Mouse (Mus musculus) CH12.LX (cell line): ENCODE data around the gene Pex7. TPM values are rescaled to one million over a fixed set of nuclear protein-coding genes. Genes with fewer than 3 reads are reported as not detected.

Source experiments
- DNase-seq: peaks from one replicate; pipeline ENCODE4 v3.0.0-alpha.2; 2013; ENCODE audit errors: extremely low read depth
- H3K27ac ChIP-seq: 2 replicates; pipeline ENCODE4 v1.5.1; 2012; ENCODE audit warnings: low read depth, mild to moderate bottlenecking, control low read depth, moderate library complexity; ENCODE audit not compliant: insufficient read depth
- H3K27me3 ChIP-seq: replicated peaks from 2 replicates; pipeline ENCODE3; 2012; ENCODE audit warnings: inconsistent platforms
- H3K36me3 ChIP-seq, 2 experiments: replicated peaks in 1 of 2; 2 replicates each; pipeline versions ENCODE3 to v1.6.1; 2012; ENCODE audit warnings: inconsistent platforms in 1 of 2, low read length in 1 of 2, mild to moderate bottlenecking in 1 of 2, mixed read lengths in 1 of 2, moderate library complexity in 1 of 2; ENCODE audit not compliant: control insufficient read depth in 1 of 2, insufficient read depth in 1 of 2
- H3K4me1 ChIP-seq, 2 experiments: 2 replicates each; pipeline ENCODE4 v1.6.1; 2012; ENCODE audit warnings: inconsistent platforms in 1 of 2, moderate library complexity in 1 of 2; ENCODE audit not compliant: insufficient read depth in 2 of 2, control insufficient read depth in 1 of 2
- H3K4me2 ChIP-seq: 2 replicates; pipeline ENCODE4 v1.6.1; 2012; ENCODE audit warnings: low read depth, mild to moderate bottlenecking, control low read depth; ENCODE audit not compliant: poor library complexity, insufficient read depth, severe bottlenecking
- H3K4me3 ChIP-seq, 3 experiments: fragments of 150-350 bp in 1 of 3; sonication (generic) in 1 of 3; replicated peaks in 1 of 3; 2 replicates each; pipeline versions ENCODE3 to v1.5.1; 2011 to 2012; ENCODE audit warnings: low read depth in 2 of 3, low read length in 2 of 3, mild to moderate bottlenecking in 2 of 3, moderate library complexity in 2 of 3, control low read depth in 1 of 3, improper control_type of control experiment in 1 of 3, inconsistent platforms in 1 of 3, mixed read lengths in 1 of 3; ENCODE audit not compliant: poor library complexity in 1 of 3
- H3K79me2 ChIP-seq: replicated peaks from 2 replicates; pipeline ENCODE4 v1.6.1; 2012; ENCODE audit warnings: mild to moderate bottlenecking, moderate library complexity; ENCODE audit not compliant: control insufficient read depth, poor library complexity, insufficient read depth, severe bottlenecking; ENCODE audit errors: extremely low read depth
- H3K9ac ChIP-seq: 2 replicates; pipeline ENCODE4 v1.6.1; 2012; ENCODE audit warnings: low read depth, mild to moderate bottlenecking, control low read depth, moderate library complexity; ENCODE audit not compliant: insufficient read depth
- H3K9me3 ChIP-seq: replicated peaks from 2 replicates; pipeline ENCODE3; 2012; ENCODE audit warnings: low read length, inconsistent platforms, mixed read lengths
- CHD2 ChIP-seq: IDR thresholded peaks from 2 replicates; pipeline ENCODE4 v1.6.1; 2011; ENCODE audit warnings: low read length, improper control_type of control experiment
- IRF4 ChIP-seq: IDR thresholded peaks from 2 replicates; pipeline ENCODE4 v1.6.1; 2014; ENCODE audit warnings: low read depth, mild to moderate bottlenecking, inconsistent platforms, low read length, improper control_type of control experiment
- MEF2A ChIP-seq: IDR thresholded peaks from 2 replicates; pipeline ENCODE4 v1.6.1; 2014; ENCODE audit warnings: low read depth, mild to moderate bottlenecking, inconsistent platforms, low read length, improper control_type of control experiment, borderline replicate concordance
- MXI1 ChIP-seq: IDR thresholded peaks from 2 replicates; pipeline ENCODE4 v1.6.1; 2011; ENCODE audit warnings: mild to moderate bottlenecking, low read depth, low read length, improper control_type of control experiment
- NELFE ChIP-seq: IDR thresholded peaks from 2 replicates; pipeline ENCODE4 v1.6.1; 2011; ENCODE audit warnings: low read depth, low read length, improper control_type of control experiment
- NRF1 ChIP-seq: IDR thresholded peaks from 2 replicates; pipeline ENCODE4 v1.6.1; 2014; ENCODE audit warnings: low read depth, mild to moderate bottlenecking, inconsistent platforms, low read length, improper control_type of control experiment, moderate library complexity
- SIN3A ChIP-seq: IDR thresholded peaks from 2 replicates; pipeline ENCODE4 v1.6.1; 2012; ENCODE audit warnings: low read length, improper control_type of control experiment, inconsistent platforms
- UBTF ChIP-seq: IDR thresholded peaks from 2 replicates; pipeline ENCODE4 v1.6.1; 2012; ENCODE audit warnings: low read depth, mild to moderate bottlenecking, inconsistent platforms, low read length, improper control_type of control experiment, moderate library complexity
- ZKSCAN1 ChIP-seq: IDR thresholded peaks from 2 replicates; pipeline ENCODE4 v1.6.1; 2012; ENCODE audit warnings: low read depth, inconsistent platforms, low read length, improper control_type of control experiment, borderline replicate concordance
- ZMIZ1 ChIP-seq: IDR thresholded peaks from 2 replicates; pipeline ENCODE4 v1.6.1; 2012; ENCODE audit warnings: low read depth, mild to moderate bottlenecking, inconsistent platforms, low read length, improper control_type of control experiment
- dilution Hi-C: fragments of 300-500 bp; cut with MboI; formaldehyde crosslinking; loops from 2 replicates; pipeline ENCODE4 v1.14.3; 2020; ENCODE audit warnings: low sequenced_read_pairs; ENCODE audit not compliant: extremely low pct_unique_long_range_greater_than_20kb, extremely low pct_ligation_motif_present
- in situ Hi-C: fragments of 300-500 bp; cut with MboI; formaldehyde crosslinking; loops from 3 replicates; pipeline ENCODE4 v1.14.3; 2019; ENCODE audit warnings: low sequenced_read_pairs, low pct_ligation_motif_present, low pct_unique_long_range_greater_than_20kb, mixed read lengths
- polyA plus RNA-seq: library from polyadenylated mRNA; unstranded; fragments of >175 nt; gene quantifications from 2 replicates; pipeline ENCODE4 v1.2.1, GENCODE M21; 2012; ENCODE audit warnings: low read depth; ENCODE audit not compliant: insufficient read length
- total RNA-seq, 2 experiments: library from RNA; depleted of rRNA; stranded (reverse); fragments of 300-350 nt in 1 of 2; fragments of >200 nt in 1 of 2; gene quantifications; 2 replicates each; pipeline ENCODE4 v1.2.3; 2012 to 2014

Pex7 gene
- total and polyA plus RNA-seq, 3 experiments: 26.5 to 53.6 (median 30.2) TPM

DNA sequence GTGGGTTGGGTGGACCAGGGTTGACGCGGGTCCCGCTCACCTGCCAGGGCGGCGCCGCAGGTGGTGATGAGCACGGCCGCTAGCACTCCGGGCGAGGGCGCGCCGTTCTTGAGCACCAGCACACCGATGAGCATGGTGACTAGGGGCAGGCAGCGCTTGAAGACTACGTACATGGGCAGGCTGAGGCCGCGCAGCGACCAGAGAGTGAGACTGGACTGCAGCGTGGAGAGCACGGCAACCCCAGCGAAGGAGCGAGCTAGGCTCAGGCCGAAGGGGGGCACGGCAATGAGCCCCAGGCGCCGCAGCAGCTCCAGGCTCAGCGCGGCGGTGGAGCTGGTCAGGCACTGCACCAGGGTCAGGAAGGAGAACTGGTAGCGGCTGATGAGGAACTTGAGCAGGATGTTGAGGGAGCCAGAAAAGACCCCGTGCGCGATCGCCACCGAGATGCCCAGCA is 56.9 kb downstream of the Pex7 start:
- H3K4me2 ChIP-seq: peak overlapping the region; percentile 99
- peak overlapping the region; percentile 8; the same call in 1 of the 2 replicates for H3K9ac ChIP-seq
- in situ Hi-C loops: no loop called here
- 0 out of 2 replicates have a peak, but pooled peaks have one; percentile 21 for TF ChIP-seq SIN3A
- no peak for TF ChIP-seq CHD2
- 0 out of 2 replicates have a peak, but pooled peaks have one; percentile 21 for TF ChIP-seq NRF1
- TF ChIP-seq ZKSCAN1: no peak
- TF ChIP-seq ZMIZ1: no peak
- TF ChIP-seq UBTF: peak; percentile 88
- 0 out of 2 replicates have a peak, but pooled peaks have one; percentile 9 for TF ChIP-seq IRF4
- TF ChIP-seq, all 38 proteins: peak for 4
- H3K4me3 ChIP-seq: peak overlapping the region; percentile 16 to 59 (median 50)
- no peaks in the 10 kb centered on the region for H3K79me2 ChIP-seq
- H3K36me3 ChIP-seq: no peaks in the 10 kb centered on the region
- peak; percentile 16 for DNase-seq
- peaks cover 14 to 38% of the 10 kb centered on the region in 2 experiments for H3K4me1 ChIP-seq
- peaks cover 14% of the 10 kb centered on the region for H3K9me3 ChIP-seq
- dilution Hi-C loops: no loop called here
- no peak overlapping the region for H3K27ac ChIP-seq
- H3K27me3 ChIP-seq: peaks cover 38% of the 10 kb centered on the region

DNA sequence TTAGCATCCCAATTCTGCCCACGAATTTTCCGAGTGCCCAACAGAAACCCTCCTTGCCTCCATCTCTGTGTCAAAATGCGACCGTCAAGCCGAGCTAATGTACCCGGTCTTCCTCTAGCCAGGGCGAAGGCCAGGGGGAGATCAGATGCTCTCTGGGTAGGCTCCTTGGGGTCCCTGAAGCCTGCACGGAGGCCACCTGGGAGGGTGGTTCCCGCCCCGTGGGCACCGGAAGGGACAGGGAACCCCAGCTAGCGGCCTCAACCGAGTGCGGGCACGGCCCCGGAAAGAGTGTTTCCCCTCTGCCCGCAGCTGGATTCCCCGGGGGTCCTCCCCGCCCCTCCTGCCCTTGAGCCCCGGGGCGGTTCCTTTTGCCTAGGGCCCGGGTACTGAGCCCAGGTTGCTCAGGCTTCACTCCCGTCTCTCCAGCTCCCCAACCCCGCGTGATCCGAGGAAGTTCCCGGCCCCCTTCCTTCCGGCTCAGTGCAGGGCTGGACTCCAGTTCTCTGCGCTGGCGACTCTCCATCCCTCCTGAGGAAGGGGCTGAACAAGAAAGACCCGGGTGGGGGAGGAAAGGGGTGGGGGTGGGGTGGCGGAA is 57.6 kb downstream of the Pex7 start:
- Histone ChIP-seq H3K4me2 (peak overlapping the region; percentile 99), H3K4me1 (peaks cover 14 to 38% of the 10 kb centered on the region in 2 experiments), H3K9ac (no peak overlapping the region; the same call in 1 of the 2 replicates), H3K9me3 (peaks cover 14% of the 10 kb centered on the region), H3K4me3 (peak overlapping the region in 1 of 3 experiments; percentile 0), H3K27me3 (peaks cover 39% of the 10 kb centered on the region), H3K36me3 (no peaks in the 10 kb centered on the region), H3K79me2 (no peaks in the 10 kb centered on the region), H3K27ac (no peak overlapping the region)
- dilution Hi-C loops (no loop called here), in situ Hi-C loops (no loop called here)
- DNase-seq: no peak
- no peak for TF ChIP-seq MEF2A
- TF ChIP-seq MXI1: no peak

DNA sequence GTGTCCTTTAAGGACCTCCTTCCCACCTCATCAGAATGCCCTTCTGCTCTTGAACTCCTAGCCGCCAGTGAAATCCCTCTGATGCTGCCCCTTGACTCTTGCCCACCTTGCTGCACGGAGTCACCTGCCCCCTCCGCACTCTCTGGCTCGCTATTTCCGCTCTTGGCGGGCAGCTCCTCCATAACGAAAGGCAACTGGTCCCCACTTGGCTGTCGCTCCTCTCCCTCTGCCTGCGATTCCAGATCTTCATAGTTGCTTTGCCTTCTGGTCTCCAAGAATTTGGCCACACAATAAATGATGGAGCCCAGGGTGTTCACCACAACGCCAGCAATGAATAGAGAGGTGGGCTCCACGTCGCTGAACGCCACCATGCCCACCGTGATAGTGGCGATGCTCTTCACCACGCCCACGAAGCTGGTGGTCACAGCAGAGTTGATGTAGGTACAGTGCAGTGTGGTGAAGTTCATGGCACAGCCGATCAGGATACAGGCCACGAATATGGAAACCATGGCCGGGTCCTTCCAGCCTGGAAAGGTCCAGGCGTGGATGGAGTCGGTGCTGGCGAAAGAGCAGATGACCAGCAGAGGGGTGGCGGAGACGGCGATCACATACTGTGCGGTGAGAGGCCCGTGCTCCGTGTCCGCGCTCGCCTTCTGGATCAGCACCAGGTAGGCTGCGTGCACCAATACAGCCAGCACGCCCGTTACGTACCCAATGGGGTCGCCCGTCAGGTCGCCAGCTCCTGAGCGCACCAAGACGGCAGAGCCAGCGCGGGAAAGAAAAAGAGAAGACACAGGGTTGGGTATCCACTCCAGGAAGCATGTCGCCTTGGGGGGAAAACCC is 58.3 kb downstream of the Pex7 start:
- DNase-seq: no peak
- no peak overlapping the region for H3K9ac ChIP-seq
- H3K4me3 ChIP-seq: no peak overlapping the region
- TF ChIP-seq NELFE: no peak
- no peaks in the 10 kb centered on the region for H3K79me2 ChIP-seq
- H3K9me3 ChIP-seq: peaks cover 14% of the 10 kb centered on the region
- H3K4me1 ChIP-seq: peaks cover 12 to 34% of the 10 kb centered on the region in 2 experiments
- H3K4me2 ChIP-seq: no peak overlapping the region; the same call in 1 of the 2 replicates
- peaks cover 41% of the 10 kb centered on the region for H3K27me3 ChIP-seq
- dilution Hi-C loops: no loop called here
- H3K36me3 ChIP-seq: no peaks in the 10 kb centered on the region
- in situ Hi-C loops: no loop called here
- no peak overlapping the region for H3K27ac ChIP-seq
